Mouse (Mus musculus): Measurements from ENCODE around the gene Rbm47. TPM values are rescaled to one million over a fixed set of nuclear protein-coding genes. Genes with fewer than 3 reads are reported as not detected.

Gene Rbm47
- polyA plus RNA-seq, 1 experiment from 2014 or later = 79.2 TPM

- 0 out of 2 replicates have a peak, but pooled peaks cover 3% of the 10 kb centered on the region for H3K4me1 ChIP-seq (replicated peaks; ENCODE audit: control insufficient read depth, insufficient read depth, low read length)
- H3K4me3 ChIP-seq (ENCODE audit: low read depth, low read length) = no peak overlapping the region
- no peak overlapping the region for H3K27ac ChIP-seq (ENCODE audit: low read depth)
- H3K9me3 ChIP-seq (ENCODE audit: control insufficient read depth, low read length) = no peaks in the 10 kb centered on the region
- no peak overlapping the region for H3K4me2 ChIP-seq (ENCODE audit: low read length)
- no peak for ATAC-seq (replicated peaks; ENCODE audit: low FRiP score, low TSS enrichment, low read depth)
- H3K36me3 ChIP-seq (ENCODE audit: control insufficient read depth, insufficient read depth, low read length) = no peaks in the 10 kb centered on the region
- DNase-seq (ENCODE audit: low spot score) = no peak
- H3K27me3 ChIP-seq (replicated peaks; ENCODE audit: control insufficient read depth, insufficient read depth, low read length) = no peaks in the 10 kb centered on the region
- H3K9ac ChIP-seq (ENCODE audit: low read length) = no peak overlapping the region
- 79% methylated on average over 9 of the region's 9 CpGs for WGBS
Observed at GRCm38 (mm10) chr5:66170591-66170990, 2.3 kb downstream of the Rbm47 start.

- DNase-seq (ENCODE audit: low spot score) (no peak), ATAC-seq (replicated peaks; ENCODE audit: low FRiP score, low TSS enrichment, low read depth) (no peak)
- 0 out of 2 replicates have a peak, but pooled peaks cover 3% of the 10 kb centered on the region for H3K4me1 ChIP-seq (replicated peaks; ENCODE audit: control insufficient read depth, insufficient read depth, low read length)
Observed at GRCm38 (mm10) chr5:66169099-66169485, 3.8 kb downstream of the Rbm47 start.

GRCm38 (mm10) chr5:66168462-66169098 lies 4.3 kb downstream of the Rbm47 start:
- Histone ChIP-seq H3K36me3 (ENCODE audit: control insufficient read depth, insufficient read depth, low read length) (no peaks in the 10 kb centered on the region), H3K9ac (ENCODE audit: low read length) (no peak overlapping the region), H3K4me1 (replicated peaks; ENCODE audit: control insufficient read depth, insufficient read depth, low read length) (0 out of 2 replicates have a peak, but pooled peaks cover 3% of the 10 kb centered on the region), H3K4me2 (ENCODE audit: low read length) (no peak overlapping the region), H3K9me3 (ENCODE audit: control insufficient read depth, low read length) (no peaks in the 10 kb centered on the region), H3K4me3 (ENCODE audit: low read depth, low read length) (no peak overlapping the region), H3K27ac (ENCODE audit: low read depth) (no peak overlapping the region), H3K27me3 (replicated peaks; ENCODE audit: control insufficient read depth, insufficient read depth, low read length) (no peaks in the 10 kb centered on the region)
- WGBS = 90% methylated on average over 8 of the region's 8 CpGs
- ATAC-seq (replicated peaks; ENCODE audit: low FRiP score, low TSS enrichment, low read depth) = no peak
- DNase-seq (ENCODE audit: low spot score) = no peak

More at GRCm38 (mm10) chr5:66169099-66169485, 3.8 kb downstream of the Rbm47 start:
- no peaks in the 10 kb centered on the region for H3K9me3 ChIP-seq (ENCODE audit: control insufficient read depth, low read length)
- 92% methylated on average over 2 of the region's 2 CpGs for WGBS
- no peak overlapping the region for H3K27ac ChIP-seq (ENCODE audit: low read depth)
- no peaks in the 10 kb centered on the region for H3K27me3 ChIP-seq (replicated peaks; ENCODE audit: control insufficient read depth, insufficient read depth, low read length)
- H3K36me3 ChIP-seq (ENCODE audit: control insufficient read depth, insufficient read depth, low read length) = no peaks in the 10 kb centered on the region
- H3K4me3 ChIP-seq (ENCODE audit: low read depth, low read length) = no peak overlapping the region
- H3K4me2 ChIP-seq (ENCODE audit: low read length) = no peak overlapping the region
- H3K9ac ChIP-seq (ENCODE audit: low read length) = no peak overlapping the region

- Histone ChIP-seq H3K9me3 (ENCODE audit: control insufficient read depth, low read length) (no peaks in the 10 kb centered on the region), H3K4me3 (ENCODE audit: low read depth, low read length) (no peak overlapping the region), H3K4me2 (ENCODE audit: low read length) (no peak overlapping the region), H3K27me3 (replicated peaks; ENCODE audit: control insufficient read depth, insufficient read depth, low read length) (no peaks in the 10 kb centered on the region), H3K9ac (ENCODE audit: low read length) (no peak overlapping the region), H3K4me1 (replicated peaks; ENCODE audit: control insufficient read depth, insufficient read depth, low read length) (0 out of 2 replicates have a peak, but pooled peaks cover 3% of the 10 kb centered on the region), H3K36me3 (ENCODE audit: control insufficient read depth, insufficient read depth, low read length) (no peaks in the 10 kb centered on the region), H3K27ac (ENCODE audit: low read depth) (no peak overlapping the region)
- 77% methylated on average over 5 of the region's 5 CpGs for WGBS
- no peak for ATAC-seq (replicated peaks; ENCODE audit: low FRiP score, low TSS enrichment, low read depth)
- no peak for DNase-seq (ENCODE audit: low spot score)
Observed at GRCm38 (mm10) chr5:66166931-66167330, 6.0 kb downstream of the Rbm47 start.

GRCm38 (mm10) chr5:66166193-66166629 lies 6.7 kb downstream of the Rbm47 start:
- H3K27ac ChIP-seq (ENCODE audit: low read depth) = no peak overlapping the region
- WGBS = 32% methylated on average over 4 of the region's 4 CpGs
- H3K4me2 ChIP-seq (ENCODE audit: low read length) = no peak overlapping the region
- 0 out of 2 replicates have a peak, but pooled peaks cover 3% of the 10 kb centered on the region for H3K4me1 ChIP-seq (replicated peaks; ENCODE audit: control insufficient read depth, insufficient read depth, low read length)
- H3K9me3 ChIP-seq (ENCODE audit: control insufficient read depth, low read length) = no peaks in the 10 kb centered on the region
- no peaks in the 10 kb centered on the region for H3K36me3 ChIP-seq (ENCODE audit: control insufficient read depth, insufficient read depth, low read length)
- H3K27me3 ChIP-seq (replicated peaks; ENCODE audit: control insufficient read depth, insufficient read depth, low read length) = no peaks in the 10 kb centered on the region
- ATAC-seq (replicated peaks; ENCODE audit: low FRiP score, low TSS enrichment, low read depth) (no peak), DNase-seq (ENCODE audit: low spot score) (no peak)
- no peak overlapping the region for H3K4me3 ChIP-seq (ENCODE audit: low read depth, low read length)
- no peak overlapping the region for H3K9ac ChIP-seq (ENCODE audit: low read length)

- no peak for DNase-seq (ENCODE audit: low spot score)
- no peaks in the 10 kb centered on the region for H3K27me3 ChIP-seq (replicated peaks; ENCODE audit: control insufficient read depth, insufficient read depth, low read length)
- H3K27ac ChIP-seq (ENCODE audit: low read depth) = no peak overlapping the region
- ATAC-seq (replicated peaks; ENCODE audit: low FRiP score, low TSS enrichment, low read depth) = no peak
- 63% methylated on average over 8 of the region's 8 CpGs for WGBS
- no peak overlapping the region for H3K9ac ChIP-seq (ENCODE audit: low read length)
- no peaks in the 10 kb centered on the region for H3K9me3 ChIP-seq (ENCODE audit: control insufficient read depth, low read length)
- no peak overlapping the region for H3K4me2 ChIP-seq (ENCODE audit: low read length)
- no peak overlapping the region for H3K4me3 ChIP-seq (ENCODE audit: low read depth, low read length)
- 0 out of 2 replicates have a peak, but pooled peaks cover 3% of the 10 kb centered on the region for H3K4me1 ChIP-seq (replicated peaks; ENCODE audit: control insufficient read depth, insufficient read depth, low read length)
- no peaks in the 10 kb centered on the region for H3K36me3 ChIP-seq (ENCODE audit: control insufficient read depth, insufficient read depth, low read length)
Observed at GRCm38 (mm10) chr5:66165748-66166147, 7.2 kb downstream of the Rbm47 start.

GRCm38 (mm10) chr5:66156431-66156962 lies 16.4 kb downstream of the Rbm47 start:
- Histone ChIP-seq H3K4me2 (ENCODE audit: low read length) (no peak overlapping the region), H3K9ac (ENCODE audit: low read length) (no peak overlapping the region), H3K36me3 (ENCODE audit: control insufficient read depth, insufficient read depth, low read length) (no peaks in the 10 kb centered on the region), H3K4me1 (replicated peaks; ENCODE audit: control insufficient read depth, insufficient read depth, low read length) (no peaks in the 10 kb centered on the region), H3K27me3 (replicated peaks; ENCODE audit: control insufficient read depth, insufficient read depth, low read length) (peaks cover 3% of the 10 kb centered on the region; the same call in 1 of the 2 replicates), H3K4me3 (ENCODE audit: low read depth, low read length) (no peak overlapping the region), H3K27ac (ENCODE audit: low read depth) (no peak overlapping the region), H3K9me3 (ENCODE audit: control insufficient read depth, low read length) (no peaks in the 10 kb centered on the region)
- WGBS = 79% methylated on average over 9 of the region's 9 CpGs
- DNase-seq (ENCODE audit: low spot score) (no peak), ATAC-seq (replicated peaks; ENCODE audit: low FRiP score, low TSS enrichment, low read depth) (no peak)

GRCm38 (mm10) chr5:66154616-66155015 lies 18.3 kb downstream of the Rbm47 start:
- no peak overlapping the region for H3K4me3 ChIP-seq (ENCODE audit: low read depth, low read length)
- H3K27me3 ChIP-seq (replicated peaks; ENCODE audit: control insufficient read depth, insufficient read depth, low read length) = peaks cover 11% of the 10 kb centered on the region; the same call in 1 of the 2 replicates
- H3K36me3 ChIP-seq (ENCODE audit: control insufficient read depth, insufficient read depth, low read length) = no peaks in the 10 kb centered on the region
- H3K4me2 ChIP-seq (ENCODE audit: low read length) = no peak overlapping the region
- no peaks in the 10 kb centered on the region for H3K9me3 ChIP-seq (ENCODE audit: control insufficient read depth, low read length)
- no peak overlapping the region for H3K9ac ChIP-seq (ENCODE audit: low read length)
- ATAC-seq (replicated peaks; ENCODE audit: low FRiP score, low TSS enrichment, low read depth) (no peak), DNase-seq (ENCODE audit: low spot score) (no peak)
- WGBS = 73% methylated on average over 6 of the region's 6 CpGs
- 0 out of 2 replicates have a peak, but pooled peaks cover 3% of the 10 kb centered on the region for H3K4me1 ChIP-seq (replicated peaks; ENCODE audit: control insufficient read depth, insufficient read depth, low read length)
- no peak overlapping the region for H3K27ac ChIP-seq (ENCODE audit: low read depth)

Measured in intestine, embryonic 14.5 days (tissue).